Mouse (Mus musculus) forebrain, embryonic 16.5 days (tissue): ENCODE measurements around the gene Cfap43. TPM values are rescaled to one million over a fixed set of nuclear protein-coding genes. Genes with fewer than 3 reads are reported as not detected.

Experiments used
- ATAC-seq: fragments of 200-750 bp; cut with Nextera tagmentation; 2 replicates; pipeline ENCODE4 v1.8.0; 2017; ENCODE audit warnings: mild to moderate bottlenecking, moderate library complexity
- H3K27ac ChIP-seq: fragments of 300-500 bp; sonication (generic); 2 replicates; pipeline ENCODE4 v1.5.1; 2014; ENCODE audit warnings: low read length, control low read depth
- H3K27me3 ChIP-seq: fragments of 300-500 bp; sonication (generic); replicated peaks from 2 replicates; pipeline ENCODE4 v1.6.1; 2014; ENCODE audit warnings: low read length; ENCODE audit not compliant: control insufficient read depth, insufficient read depth
- H3K36me3 ChIP-seq: fragments of 300-500 bp; sonication (generic); 2 replicates; pipeline ENCODE4 v1.6.1; 2014; ENCODE audit not compliant: control insufficient read depth, insufficient read depth
- H3K4me1 ChIP-seq: fragments of 300-500 bp; sonication (generic); replicated peaks from 2 replicates; pipeline ENCODE4 v1.6.1; 2014; ENCODE audit warnings: low read length; ENCODE audit not compliant: control insufficient read depth, insufficient read depth
- H3K4me2 ChIP-seq: fragments of 300-500 bp; sonication (generic); 2 replicates; pipeline ENCODE4 v1.6.1; 2014; ENCODE audit warnings: mild to moderate bottlenecking, low read length, control low read depth
- H3K4me3 ChIP-seq: fragments of 300-500 bp; sonication (generic); replicated peaks from 2 replicates; pipeline ENCODE4 v1.5.1; 2014; ENCODE audit warnings: mild to moderate bottlenecking, low read length, control low read depth
- H3K9ac ChIP-seq: fragments of 300-500 bp; sonication (generic); replicated peaks from 2 replicates; pipeline ENCODE4 v1.6.1; 2014; ENCODE audit warnings: low read depth, low read length, control low read depth
- H3K9me3 ChIP-seq: fragments of 300-500 bp; sonication (generic); 2 replicates; pipeline ENCODE4 v1.6.1; 2016; ENCODE audit warnings: low read length; ENCODE audit not compliant: control insufficient read depth
- WGBS: fragments of 180-500 bp; shearing (Covaris S2); extraction: QIAGEN DNeasy Blood & Tissue Kit; methylation state at CpG from one replicate; pipeline ENCODE4 v1.1.7; 2014; 5-methylcytosine and 5-hydroxymethylcytosine counted together
- polyA plus RNA-seq: library from polyadenylated mRNA; unstranded; fragments of >200 nt; fragmentation: Nextera tagmentation; extraction: Ambion mirVana; gene quantifications from 2 replicates; pipeline ENCODE4 v1.2.1, GENCODE M21; 2015

The Cfap43 gene
- polyA plus RNA-seq, 1 experiment from 2014 or later, result 1.1 TPM

- Histone ChIP-seq H3K27ac (no peak overlapping the region), H3K36me3 (peaks cover 6% of the 10 kb centered on the region), H3K4me1 (no peaks in the 10 kb centered on the region), H3K27me3 (no peaks in the 10 kb centered on the region), H3K9me3 (no peaks in the 10 kb centered on the region), H3K9ac (no peak overlapping the region), H3K4me2 (no peak overlapping the region), H3K4me3 (no peak overlapping the region)
- WGBS, result 91% methylated on average over 6 of the region's 6 CpGs
- no peak for ATAC-seq
These were observed 26.0 kb downstream of the Cfap43 start for GRCm38 (mm10) chr19:47893092-47893491.

- Histone ChIP-seq H3K4me1 (0 out of 2 replicates have a peak, but pooled peaks cover 2% of the 10 kb centered on the region), H3K9ac (no peak overlapping the region), H3K27me3 (no peaks in the 10 kb centered on the region), H3K36me3 (peaks cover 5% of the 10 kb centered on the region; the same call in 1 of the 2 replicates), H3K4me3 (no peak overlapping the region), H3K9me3 (no peaks in the 10 kb centered on the region), H3K4me2 (no peak overlapping the region), H3K27ac (no peak overlapping the region)
- 89% methylated on average over 11 of the region's 11 CpGs for WGBS
- no peak for ATAC-seq
These were observed 27.4 kb downstream of the Cfap43 start for GRCm38 (mm10) chr19:47891562-47892312.

GRCm38 (mm10) chr19:47890489-47891130 lies 28.5 kb downstream of the Cfap43 start:
- no peaks in the 10 kb centered on the region for H3K27me3 ChIP-seq
- H3K4me3 ChIP-seq, result no peak overlapping the region
- H3K9ac ChIP-seq, result no peak overlapping the region
- H3K4me1 ChIP-seq, result 0 out of 2 replicates have a peak, but pooled peaks cover 2% of the 10 kb centered on the region
- 75% methylated on average over 10 of the region's 10 CpGs for WGBS
- H3K9me3 ChIP-seq, result no peaks in the 10 kb centered on the region
- H3K27ac ChIP-seq, result no peak overlapping the region
- ATAC-seq, result no peak
- no peak overlapping the region for H3K4me2 ChIP-seq
- no peaks in the 10 kb centered on the region for H3K36me3 ChIP-seq

- Histone ChIP-seq H3K27me3 (no peaks in the 10 kb centered on the region), H3K4me3 (no peak overlapping the region), H3K9me3 (no peaks in the 10 kb centered on the region), H3K36me3 (no peaks in the 10 kb centered on the region), H3K4me1 (0 out of 2 replicates have a peak, but pooled peaks cover 3% of the 10 kb centered on the region), H3K4me2 (no peak overlapping the region), H3K9ac (no peak overlapping the region), H3K27ac (no peak overlapping the region)
- ATAC-seq, result no peak
- WGBS, result 98% methylated on average over 8 of the region's 8 CpGs
These were observed 31.1 kb downstream of the Cfap43 start for GRCm38 (mm10) chr19:47888037-47888436.

- no peak overlapping the region for H3K9ac ChIP-seq
- 64% methylated on average over 10 of the region's 10 CpGs for WGBS
These were observed 31.7 kb downstream of the Cfap43 start for GRCm38 (mm10) chr19:47887417-47887816.

GRCm38 (mm10) chr19:47886617-47887016 lies 32.5 kb downstream of the Cfap43 start:
- H3K4me2 ChIP-seq, result no peak overlapping the region
- 0 out of 2 replicates have a peak, but pooled peaks cover 7% of the 10 kb centered on the region for H3K4me1 ChIP-seq
- H3K9me3 ChIP-seq, result no peaks in the 10 kb centered on the region
- WGBS, result 92% methylated on average over 7 of the region's 7 CpGs
- H3K27ac ChIP-seq, result no peak overlapping the region
- H3K36me3 ChIP-seq, result no peaks in the 10 kb centered on the region
- no peaks in the 10 kb centered on the region for H3K27me3 ChIP-seq
- no peak overlapping the region for H3K4me3 ChIP-seq
- no peak overlapping the region for H3K9ac ChIP-seq
- no peak for ATAC-seq

More at GRCm38 (mm10) chr19:47887417-47887816, 31.7 kb downstream of the Cfap43 start:
- no peak overlapping the region for H3K4me2 ChIP-seq
- no peaks in the 10 kb centered on the region for H3K9me3 ChIP-seq
- no peaks in the 10 kb centered on the region for H3K27me3 ChIP-seq
- H3K4me3 ChIP-seq, result no peak overlapping the region
- no peaks in the 10 kb centered on the region for H3K36me3 ChIP-seq
- 0 out of 2 replicates have a peak, but pooled peaks cover 7% of the 10 kb centered on the region for H3K4me1 ChIP-seq
- ATAC-seq, result peak; percentile 32; the same call in 1 of the 2 replicates
- H3K27ac ChIP-seq, result no peak overlapping the region

GRCm38 (mm10) chr19:47885886-47886285 lies 33.2 kb downstream of the Cfap43 start:
- Histone ChIP-seq H3K27me3 (no peaks in the 10 kb centered on the region), H3K9ac (no peak overlapping the region), H3K4me3 (no peak overlapping the region), H3K4me1 (0 out of 2 replicates have a peak, but pooled peaks cover 7% of the 10 kb centered on the region), H3K27ac (no peak overlapping the region), H3K9me3 (no peaks in the 10 kb centered on the region), H3K36me3 (no peaks in the 10 kb centered on the region), H3K4me2 (no peak overlapping the region)
- 86% methylated on average over 11 of the region's 11 CpGs for WGBS
- no peak for ATAC-seq

- ATAC-seq, result no peak
- no peaks in the 10 kb centered on the region for H3K36me3 ChIP-seq
- WGBS, result 72% methylated on average over 7 of the region's 7 CpGs
- H3K4me1 ChIP-seq, result 0 out of 2 replicates have a peak, but pooled peaks cover 7% of the 10 kb centered on the region
- H3K9me3 ChIP-seq, result no peaks in the 10 kb centered on the region
- no peak overlapping the region for H3K27ac ChIP-seq
- H3K27me3 ChIP-seq, result no peaks in the 10 kb centered on the region
- no peak overlapping the region for H3K4me3 ChIP-seq
- H3K4me2 ChIP-seq, result no peak overlapping the region
- H3K9ac ChIP-seq, result no peak overlapping the region
These were observed 33.8 kb downstream of the Cfap43 start for GRCm38 (mm10) chr19:47885191-47885743.
